Mouse (Mus musculus): ENCODE results near the gene Dxo. TPM values are rescaled to one million over a fixed set of nuclear protein-coding genes. Genes with fewer than 3 reads are reported as not detected.
"Not testable (repeated sequence)": the region's sequence is repeated elsewhere in the genome, so short reads cannot be mapped to it uniquely, and the experiment has no call there.

The Dxo gene
- polyA plus RNA-seq, 1 experiment from 2014 or later: 69.4 TPM

DNA sequence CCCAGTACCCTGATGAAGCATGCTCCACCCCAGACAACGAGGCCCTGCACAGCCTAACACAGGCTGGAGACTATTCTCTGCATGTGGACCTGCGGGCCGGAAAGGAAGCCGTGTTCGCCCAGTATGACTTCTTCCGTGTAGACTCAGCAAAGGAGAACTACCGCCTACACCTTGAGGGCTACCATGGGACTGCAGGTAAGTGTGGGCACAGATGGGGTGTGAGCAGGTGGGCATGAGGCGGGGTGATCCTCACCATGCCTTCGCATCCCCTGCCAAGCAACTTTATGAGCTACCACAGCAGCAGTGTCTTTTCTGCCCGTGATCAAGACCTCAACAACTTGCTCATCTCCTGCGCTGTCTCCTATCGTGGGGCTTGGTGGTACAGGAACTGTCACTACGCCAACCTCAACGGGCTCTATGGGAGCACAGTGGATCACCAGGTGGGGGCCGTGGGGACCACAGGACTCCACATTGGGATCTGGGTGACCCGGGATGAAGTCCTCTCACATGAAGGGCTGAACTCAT is 36.0 kb upstream of the Dxo start:
- WGBS: 95% methylated on average over 16 of the region's 16 CpGs
- H3K9me3 ChIP-seq (ENCODE audit: control insufficient read depth, low read length); H3K4me3 ChIP-seq (ENCODE audit: low read depth, low read length); H3K9ac ChIP-seq (ENCODE audit: low read length); ATAC-seq (ENCODE audit: insufficient read depth, low FRiP score, low TSS enrichment); DNase-seq (ENCODE audit: low spot score); H3K4me1 ChIP-seq (ENCODE audit: control insufficient read depth, insufficient read depth, low read length); H3K27me3 ChIP-seq (ENCODE audit: control insufficient read depth, insufficient read depth, low read length); H3K36me3 ChIP-seq (ENCODE audit: control insufficient read depth, insufficient read depth, low read length); H3K4me2 ChIP-seq (ENCODE audit: low read depth); H3K27ac ChIP-seq (ENCODE audit: low read depth, low read length): not testable (repeated sequence)

DNA sequence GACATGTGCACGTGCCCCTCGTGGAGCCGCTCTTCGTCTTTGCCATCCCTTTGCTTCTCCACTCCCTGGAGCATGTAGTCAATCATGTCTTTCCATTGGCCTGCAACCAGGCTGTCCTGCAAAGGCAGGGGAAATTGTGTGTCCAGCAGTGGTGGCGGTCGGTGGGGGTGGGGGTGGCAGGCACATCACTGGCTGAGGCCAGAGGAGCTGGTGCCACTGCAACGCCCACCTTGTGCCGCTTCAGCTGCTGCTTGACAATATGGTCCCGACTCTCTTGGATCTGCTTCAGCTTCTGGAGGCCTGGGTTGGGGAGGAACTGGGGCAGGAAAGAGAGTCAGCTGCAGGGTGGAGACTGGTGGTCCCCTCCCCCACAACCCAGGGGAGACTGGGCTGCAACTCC is 34.1 kb upstream of the Dxo start:
- H3K4me1 ChIP-seq (ENCODE audit: control insufficient read depth, insufficient read depth, low read length); H3K27me3 ChIP-seq (ENCODE audit: control insufficient read depth, insufficient read depth, low read length); H3K27ac ChIP-seq (ENCODE audit: low read depth, low read length); DNase-seq (ENCODE audit: low spot score); H3K4me2 ChIP-seq (ENCODE audit: low read depth); H3K9ac ChIP-seq (ENCODE audit: low read length); H3K36me3 ChIP-seq (ENCODE audit: control insufficient read depth, insufficient read depth, low read length); H3K9me3 ChIP-seq (ENCODE audit: control insufficient read depth, low read length); H3K4me3 ChIP-seq (ENCODE audit: low read depth, low read length); ATAC-seq (ENCODE audit: insufficient read depth, low FRiP score, low TSS enrichment): not testable (repeated sequence)
- WGBS: 91% methylated on average over 5 of the region's 9 CpGs

DNA sequence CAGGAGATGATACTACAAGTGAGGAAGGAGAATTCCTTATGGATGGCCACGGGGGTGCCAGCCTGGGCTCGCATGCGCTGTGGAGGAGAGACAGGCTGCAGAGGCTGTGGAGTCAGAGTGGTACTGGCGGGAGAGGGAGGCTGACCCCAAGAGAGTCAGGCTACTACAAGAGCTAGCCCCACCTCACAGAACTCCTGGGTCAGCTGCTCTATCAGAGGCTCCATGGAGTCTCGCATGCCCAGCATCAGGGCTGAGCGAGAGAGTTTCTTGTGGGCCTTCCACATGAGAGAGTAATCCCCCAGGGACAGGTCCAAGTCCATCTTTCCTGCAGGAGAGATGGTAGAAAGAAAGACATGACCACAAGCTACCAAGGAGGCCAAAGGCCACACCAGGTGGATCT is 33.5 kb upstream of the Dxo start:
- not testable (repeated sequence) for H3K9me3 ChIP-seq (ENCODE audit: control insufficient read depth, low read length); DNase-seq (ENCODE audit: low spot score); ATAC-seq (ENCODE audit: insufficient read depth, low FRiP score, low TSS enrichment); H3K27me3 ChIP-seq (ENCODE audit: control insufficient read depth, insufficient read depth, low read length); H3K36me3 ChIP-seq (ENCODE audit: control insufficient read depth, insufficient read depth, low read length); H3K27ac ChIP-seq (ENCODE audit: low read depth, low read length); H3K9ac ChIP-seq (ENCODE audit: low read length); H3K4me1 ChIP-seq (ENCODE audit: control insufficient read depth, insufficient read depth, low read length); H3K4me3 ChIP-seq (ENCODE audit: low read depth, low read length); H3K4me2 ChIP-seq (ENCODE audit: low read depth)
- whole genome bisulfite sequencing: 91% methylated on average over 6 of the region's 6 CpGs

DNA sequence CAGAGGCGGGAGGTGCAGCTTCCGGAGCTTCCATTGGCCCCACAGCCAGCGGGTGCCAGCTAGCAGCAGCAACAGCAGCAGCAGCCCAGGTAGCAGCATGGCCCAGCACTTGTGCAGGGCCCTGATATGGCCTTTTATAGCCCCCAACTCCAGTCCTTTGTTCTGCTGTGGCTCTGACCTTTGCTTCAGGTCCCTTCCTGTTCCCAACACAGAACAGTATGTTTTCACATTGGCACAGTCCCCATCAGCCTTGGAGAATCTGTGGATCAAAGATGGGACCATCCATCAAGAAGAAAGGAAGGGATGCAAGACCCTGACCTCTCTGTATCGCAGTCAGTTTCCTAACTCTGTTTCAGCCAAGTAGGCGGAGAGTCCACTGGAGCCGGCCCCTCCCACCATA is 32.5 kb upstream of the Dxo start, which contains the start of gene Cyp21a1:
Gene Cyp21a1 (minus strand): TSS at position 261 of the 400 bp plus-strand sequence.
- H3K27ac ChIP-seq (ENCODE audit: low read depth, low read length); ATAC-seq (ENCODE audit: insufficient read depth, low FRiP score, low TSS enrichment); H3K4me1 ChIP-seq (ENCODE audit: control insufficient read depth, insufficient read depth, low read length); H3K4me2 ChIP-seq (ENCODE audit: low read depth); H3K4me3 ChIP-seq (ENCODE audit: low read depth, low read length); H3K27me3 ChIP-seq (ENCODE audit: control insufficient read depth, insufficient read depth, low read length); H3K9ac ChIP-seq (ENCODE audit: low read length); H3K9me3 ChIP-seq (ENCODE audit: control insufficient read depth, low read length); H3K36me3 ChIP-seq (ENCODE audit: control insufficient read depth, insufficient read depth, low read length); DNase-seq (ENCODE audit: low spot score): not testable (repeated sequence)
- WGBS: 92% methylated on average over 4 of the region's 6 CpGs

DNA sequence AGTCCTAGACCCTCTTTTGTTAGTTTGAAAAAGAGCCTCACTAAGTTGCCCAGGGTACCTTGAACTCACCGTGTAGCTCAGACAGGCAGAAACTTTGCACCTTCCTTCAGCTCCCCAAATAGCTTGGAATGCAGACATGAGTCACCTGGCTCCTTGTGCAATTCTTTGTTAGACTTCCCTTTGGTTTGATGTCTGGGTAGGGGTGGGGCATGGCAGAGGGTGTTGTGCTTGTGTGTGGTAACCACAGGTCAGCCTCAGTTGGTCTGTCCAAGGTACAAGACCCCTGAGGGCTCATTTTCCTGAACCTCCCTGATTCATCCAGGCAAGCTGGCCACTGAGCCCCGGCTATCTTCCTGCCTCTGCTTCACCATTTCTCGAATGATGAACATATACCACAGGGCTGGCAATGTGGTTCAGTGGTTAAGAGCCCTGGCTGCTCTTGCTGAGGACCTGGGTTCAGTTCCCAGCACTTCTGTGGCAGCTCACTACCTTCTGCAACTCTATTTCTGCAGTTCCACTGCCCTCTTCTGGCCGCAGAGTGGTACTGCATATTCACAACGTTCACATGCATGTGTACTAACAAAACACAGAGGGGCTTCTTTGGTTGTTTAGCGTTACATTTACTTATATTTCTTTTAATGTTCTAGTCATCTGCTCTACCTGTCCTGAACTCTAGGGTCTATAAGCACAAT is 31.8 kb upstream of the Dxo start:
- H3K4me3 ChIP-seq (ENCODE audit: low read depth, low read length): no peak overlapping the region
- H3K36me3 ChIP-seq (ENCODE audit: control insufficient read depth, insufficient read depth, low read length): no peaks in the 10 kb centered on the region
- WGBS: 69% methylated on average over 6 of the region's 6 CpGs
- no peaks in the 10 kb centered on the region for H3K9me3 ChIP-seq (ENCODE audit: control insufficient read depth, low read length)
- ATAC-seq (ENCODE audit: insufficient read depth, low FRiP score, low TSS enrichment): no peak
- H3K27ac ChIP-seq (ENCODE audit: low read depth, low read length): no peak overlapping the region
- no peak overlapping the region for H3K4me2 ChIP-seq (ENCODE audit: low read depth)
- no peak overlapping the region for H3K9ac ChIP-seq (ENCODE audit: low read length)
- H3K4me1 ChIP-seq (ENCODE audit: control insufficient read depth, insufficient read depth, low read length): no peaks in the 10 kb centered on the region
- no peak for DNase-seq (ENCODE audit: low spot score)
- no peaks in the 10 kb centered on the region for H3K27me3 ChIP-seq (ENCODE audit: control insufficient read depth, insufficient read depth, low read length)

DNA sequence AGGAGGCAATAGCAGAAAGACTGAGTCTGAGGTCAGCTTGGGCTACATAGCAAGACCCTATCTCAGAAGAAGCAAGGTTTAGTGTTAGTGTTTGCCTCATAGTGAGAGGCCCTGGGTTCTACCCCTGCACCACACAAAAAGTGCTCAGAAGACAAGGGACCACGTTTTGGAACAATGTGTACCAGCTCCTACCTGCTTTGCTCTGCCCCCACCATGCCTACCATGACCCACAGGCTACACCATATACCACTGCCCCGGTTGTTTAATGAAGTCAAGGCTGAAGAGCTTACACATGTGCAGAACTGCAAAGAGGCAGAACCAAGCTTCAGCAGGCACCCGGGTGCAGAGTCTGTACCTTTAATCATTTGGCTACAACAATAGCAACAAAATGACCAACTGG is 29.6 kb upstream of the Dxo start:
- Histone ChIP-seq H3K9ac (ENCODE audit: low read length) (no peak overlapping the region), H3K9me3 (ENCODE audit: control insufficient read depth, low read length) (no peaks in the 10 kb centered on the region), H3K4me1 (ENCODE audit: control insufficient read depth, insufficient read depth, low read length) (no peaks in the 10 kb centered on the region), H3K4me3 (ENCODE audit: low read depth, low read length) (no peak overlapping the region), H3K27me3 (ENCODE audit: control insufficient read depth, insufficient read depth, low read length) (no peaks in the 10 kb centered on the region), H3K27ac (ENCODE audit: low read depth, low read length) (no peak overlapping the region), H3K4me2 (ENCODE audit: low read depth) (no peak overlapping the region), H3K36me3 (ENCODE audit: control insufficient read depth, insufficient read depth, low read length) (no peaks in the 10 kb centered on the region)
- DNase-seq (ENCODE audit: low spot score) (no peak), ATAC-seq (ENCODE audit: insufficient read depth, low FRiP score, low TSS enrichment) (no peak)
- WGBS: 65% methylated on average over 3 of the region's 3 CpGs

DNA sequence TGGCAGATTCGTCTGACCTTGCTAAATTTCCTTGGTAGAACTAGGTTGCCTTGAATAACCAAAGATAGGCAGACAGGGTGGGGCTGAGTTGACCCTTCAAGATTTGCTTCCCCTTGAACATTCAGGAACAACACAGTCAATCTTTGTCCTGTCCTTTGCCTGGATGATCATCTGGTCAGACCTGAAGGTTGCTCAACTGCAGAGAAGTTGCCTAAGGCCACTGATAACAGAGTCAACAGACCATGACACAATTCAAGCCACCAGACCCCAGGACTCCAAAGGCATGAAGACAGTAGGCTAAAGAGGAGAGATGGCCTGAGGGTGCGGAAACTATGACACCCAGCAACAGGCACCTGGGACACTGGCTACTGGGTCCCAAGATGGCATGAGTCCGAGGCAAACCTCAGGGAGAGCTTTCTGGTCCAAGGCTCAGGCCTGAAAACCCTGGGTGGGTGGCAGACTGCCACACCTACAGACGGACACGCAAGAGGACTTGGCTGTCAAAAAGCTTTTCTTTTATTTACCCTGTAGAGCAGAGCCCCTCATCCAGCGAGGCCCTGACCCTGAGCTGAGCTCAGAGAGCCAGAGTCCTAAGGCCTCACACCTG is 28.1 kb upstream of the Dxo start:
- Histone ChIP-seq H3K9ac (ENCODE audit: low read length) (no peak overlapping the region), H3K4me1 (ENCODE audit: control insufficient read depth, insufficient read depth, low read length) (no peaks in the 10 kb centered on the region), H3K9me3 (ENCODE audit: control insufficient read depth, low read length) (no peaks in the 10 kb centered on the region), H3K4me2 (ENCODE audit: low read depth) (no peak overlapping the region), H3K4me3 (ENCODE audit: low read depth, low read length) (no peak overlapping the region), H3K27ac (ENCODE audit: low read depth, low read length) (no peak overlapping the region), H3K27me3 (ENCODE audit: control insufficient read depth, insufficient read depth, low read length) (no peaks in the 10 kb centered on the region), H3K36me3 (ENCODE audit: control insufficient read depth, insufficient read depth, low read length) (no peaks in the 10 kb centered on the region)
- DNase-seq (ENCODE audit: low spot score) (no peak), ATAC-seq (ENCODE audit: insufficient read depth, low FRiP score, low TSS enrichment) (no peak)
- WGBS: 88% methylated on average over 6 of the region's 6 CpGs

DNA sequence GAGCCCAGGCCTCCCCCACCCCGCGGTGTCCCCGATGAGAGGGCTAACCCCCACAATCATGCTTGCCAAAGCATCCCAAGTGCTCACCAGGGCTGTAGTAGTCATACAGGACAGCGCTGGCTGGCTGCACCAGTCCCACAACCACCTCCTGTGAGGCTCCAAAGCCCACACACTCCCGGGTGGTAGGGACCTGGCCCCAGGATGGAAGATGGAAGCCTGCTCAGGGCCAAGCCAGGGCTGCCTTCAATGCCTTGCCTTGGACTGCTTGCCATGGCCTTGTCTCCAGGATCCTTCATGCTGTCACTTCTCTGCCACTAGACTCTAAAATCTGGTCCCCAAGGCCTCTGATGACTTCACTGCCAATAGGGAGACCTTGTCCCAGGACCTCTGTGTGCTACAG is 26.4 kb upstream of the Dxo start:
- H3K9me3 ChIP-seq (ENCODE audit: control insufficient read depth, low read length); H3K9ac ChIP-seq (ENCODE audit: low read length); H3K27ac ChIP-seq (ENCODE audit: low read depth, low read length); H3K4me1 ChIP-seq (ENCODE audit: control insufficient read depth, insufficient read depth, low read length); H3K27me3 ChIP-seq (ENCODE audit: control insufficient read depth, insufficient read depth, low read length); DNase-seq (ENCODE audit: low spot score); H3K4me3 ChIP-seq (ENCODE audit: low read depth, low read length); H3K4me2 ChIP-seq (ENCODE audit: low read depth); ATAC-seq (ENCODE audit: insufficient read depth, low FRiP score, low TSS enrichment); H3K36me3 ChIP-seq (ENCODE audit: control insufficient read depth, insufficient read depth, low read length): not testable (repeated sequence)
- WGBS: 86% methylated on average over 5 of the region's 5 CpGs

DNA sequence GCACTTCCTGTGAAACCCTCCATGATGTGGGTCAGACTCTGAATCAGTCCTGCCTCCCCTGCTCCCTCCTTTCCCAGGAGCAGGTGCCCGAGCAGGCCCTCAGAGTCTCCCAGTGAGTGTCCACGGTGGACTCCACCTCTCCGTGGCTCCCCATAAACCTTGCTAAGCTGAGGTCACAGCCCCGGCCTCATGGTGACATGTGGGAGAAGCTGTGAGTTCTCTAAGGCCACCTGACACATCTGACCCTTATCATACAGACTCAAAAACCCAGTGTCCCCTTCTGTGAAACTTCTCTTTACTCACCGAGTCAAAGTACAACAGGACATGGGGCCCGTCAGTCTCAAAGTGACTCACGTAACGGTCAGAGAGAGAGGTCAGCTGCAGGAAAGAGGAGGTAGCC is 26.0 kb upstream of the Dxo start:
- not testable (repeated sequence) for H3K4me1 ChIP-seq (ENCODE audit: control insufficient read depth, insufficient read depth, low read length); H3K9ac ChIP-seq (ENCODE audit: low read length); ATAC-seq (ENCODE audit: insufficient read depth, low FRiP score, low TSS enrichment); DNase-seq (ENCODE audit: low spot score); H3K27ac ChIP-seq (ENCODE audit: low read depth, low read length); H3K36me3 ChIP-seq (ENCODE audit: control insufficient read depth, insufficient read depth, low read length); H3K27me3 ChIP-seq (ENCODE audit: control insufficient read depth, insufficient read depth, low read length); H3K4me2 ChIP-seq (ENCODE audit: low read depth); H3K9me3 ChIP-seq (ENCODE audit: control insufficient read depth, low read length); H3K4me3 ChIP-seq (ENCODE audit: low read depth, low read length)
- WGBS: 84% methylated on average over 8 of the region's 8 CpGs

All from neural tube, embryonic 11.5 days (tissue).